Mouse (Mus musculus) myocyte (in vitro differentiated cells): ENCODE data around the gene Rhoh. TPM values are rescaled to one million over a fixed set of nuclear protein-coding genes. Genes with fewer than 3 reads are reported as not detected.

Source experiments
- H3K27me3 ChIP-seq: one replicate; pipeline ENCODE4 v1.6.1; 2011; ENCODE audit not compliant: control insufficient read depth, insufficient read depth, insufficient read length
- H3K36me3 ChIP-seq: one replicate; pipeline ENCODE4 v1.6.1; 2011; ENCODE audit not compliant: control insufficient read depth, insufficient read depth
- H3K4me2 ChIP-seq: one replicate; pipeline ENCODE4 v1.6.1; 2011; ENCODE audit warnings: low read depth, control low read depth
- H3K4me3 ChIP-seq: one replicate; pipeline ENCODE4 v1.5.1; 2011; ENCODE audit warnings: mild to moderate bottlenecking, control low read depth, moderate library complexity
- H3K79me2 ChIP-seq: one replicate; pipeline ENCODE4 v1.6.1; 2011; ENCODE audit not compliant: control insufficient read depth, insufficient read depth
- H3ac ChIP-seq: one replicate; pipeline ENCODE4 v1.6.1; 2011; ENCODE audit not compliant: control insufficient read depth, insufficient read length
- CEBPB ChIP-seq: IDR thresholded peaks from 2 replicates; pipeline ENCODE4 v1.6.1; 2011; ENCODE audit warnings: mild to moderate bottlenecking, moderate library complexity; ENCODE audit not compliant: poor library complexity, insufficient read depth, severe bottlenecking
- E2F4 ChIP-seq: IDR thresholded peaks from one replicate; pipeline ENCODE4 v1.6.1; 2011; ENCODE audit warnings: mild to moderate bottlenecking, control low read depth, moderate library complexity; ENCODE audit not compliant: insufficient read depth
- MAX ChIP-seq: IDR thresholded peaks from one replicate; pipeline ENCODE4 v1.6.1; 2011; ENCODE audit warnings: low read depth, mild to moderate bottlenecking, control low read depth
- MYOD1 ChIP-seq, 3 experiments: IDR thresholded peaks; one replicate each; pipeline ENCODE4 v1.6.1; 2011; ENCODE audit warnings: control low read depth in 2 of 3, low read depth in 2 of 3, mild to moderate bottlenecking in 2 of 3, moderate library complexity in 1 of 3; ENCODE audit not compliant: insufficient read length in 2 of 3, control insufficient read depth in 1 of 3
- MYOG ChIP-seq, 3 experiments: IDR thresholded peaks; one replicate each; pipeline ENCODE4 v1.6.1; 2011; ENCODE audit warnings: control low read depth in 2 of 3, low read depth in 2 of 3, mild to moderate bottlenecking in 2 of 3; ENCODE audit not compliant: insufficient read length in 2 of 3, control insufficient read depth in 1 of 3, insufficient read depth in 1 of 3
- POLR2A ChIP-seq: IDR thresholded peaks from one replicate; pipeline ENCODE4 v1.6.1; 2011; ENCODE audit warnings: low read depth, mild to moderate bottlenecking, control low read depth, moderate library complexity; ENCODE audit not compliant: insufficient read length
- POLR2AphosphoS2 ChIP-seq: IDR thresholded peaks from one replicate; pipeline ENCODE4 v1.6.1; 2011; ENCODE audit warnings: low read depth, control low read depth; ENCODE audit not compliant: insufficient read length
- REST ChIP-seq: IDR thresholded peaks from one replicate; pipeline ENCODE4 v1.6.1; 2011; ENCODE audit warnings: mild to moderate bottlenecking, control low read depth, moderate library complexity; ENCODE audit not compliant: insufficient read depth, insufficient read length
- SRF ChIP-seq: IDR thresholded peaks from one replicate; pipeline ENCODE4 v1.6.1; 2011; ENCODE audit warnings: low read depth; ENCODE audit not compliant: control insufficient read depth, insufficient read length
- TCF12 ChIP-seq: IDR thresholded peaks from one replicate; pipeline ENCODE4 v1.6.1; 2011; ENCODE audit warnings: mild to moderate bottlenecking, control low read depth; ENCODE audit not compliant: poor library complexity, insufficient read depth, severe bottlenecking
- TCF3 ChIP-seq: IDR thresholded peaks from one replicate; pipeline ENCODE4 v1.6.1; 2011; ENCODE audit warnings: low read depth, control low read depth; ENCODE audit not compliant: insufficient read length
- USF1 ChIP-seq: IDR thresholded peaks from one replicate; pipeline ENCODE4 v1.6.1; 2011; ENCODE audit warnings: low read depth, mild to moderate bottlenecking, control low read depth, moderate library complexity
- polyA plus RNA-seq: library from polyadenylated mRNA; unstranded; fragments of >200 nt; fragmentation: generic; extraction: Trizol; gene quantifications from one replicate; pipeline ENCODE4 v1.2.1, GENCODE M21; 2012; ENCODE audit warnings: missing spikeins

Gene Rhoh
- polyA plus RNA-seq, 1 experiment: 0.28 TPM

DNA sequence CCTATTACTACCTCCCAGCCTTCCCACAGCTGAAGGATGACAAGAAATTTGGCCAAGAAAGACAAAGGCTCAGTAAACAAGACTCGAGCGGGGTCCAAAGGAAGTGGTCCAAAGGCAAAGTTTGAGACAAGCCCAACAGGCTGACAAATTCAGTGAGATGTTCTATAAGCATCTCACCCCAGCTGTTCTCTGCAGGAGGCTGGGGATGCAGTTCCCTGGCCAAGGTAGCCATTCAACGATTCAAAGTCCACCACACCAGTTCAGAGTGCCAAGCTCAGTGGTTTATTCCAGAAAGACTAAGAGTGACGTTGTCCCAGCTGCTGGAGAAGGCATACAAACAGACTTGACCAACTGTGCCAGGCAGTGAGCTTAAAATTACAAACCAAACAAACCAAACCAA is 69.2 kb downstream of the Rhoh start:
- no peak overlapping the region for H3ac ChIP-seq
- no peaks in the 10 kb centered on the region for H3K79me2 ChIP-seq
- no peak overlapping the region for H3K4me3 ChIP-seq
- no peak overlapping the region for H3K4me2 ChIP-seq
- TF ChIP-seq POLR2AphosphoS2 (no peak), SRF (no peak), USF1 (no peak), E2F4 (no peak), TCF3 (no peak), CEBPB (no peak), TCF12 (no peak), MAX (no peak), MYOD1 (IDR thresholded peaks at IDR 0.05; ENCODE audit: control insufficient read depth in 1 of 3, insufficient read length in 2 of 3, low read depth in 2 of 3) (no peak)
- H3K36me3 ChIP-seq: no peaks in the 10 kb centered on the region
- peaks cover 5% of the 10 kb centered on the region for H3K27me3 ChIP-seq

DNA sequence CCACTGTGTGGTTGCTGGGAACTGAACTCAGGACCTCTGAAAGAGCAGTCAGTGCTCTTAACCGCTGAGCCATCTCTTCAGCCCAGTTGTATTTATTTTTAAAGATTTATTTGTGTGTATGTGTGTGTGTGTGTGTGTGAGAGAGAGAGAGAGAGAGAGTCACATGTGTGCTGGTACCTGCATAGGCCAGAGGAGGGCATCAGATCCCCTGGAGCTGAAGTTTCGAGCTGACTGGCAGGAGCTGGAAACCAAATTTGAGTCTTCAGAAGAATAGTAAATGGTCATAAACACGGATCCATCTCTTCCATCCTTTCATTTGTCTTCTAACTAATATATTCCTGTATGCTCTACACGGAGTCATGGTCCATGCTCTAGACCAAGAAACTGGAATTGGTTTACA is 72.2 kb downstream of the Rhoh start:
- Histone ChIP-seq H3K27me3 (no peaks in the 10 kb centered on the region), H3K4me2 (no peak overlapping the region), H3K4me3 (no peak overlapping the region), H3ac (no peak overlapping the region), H3K36me3 (no peaks in the 10 kb centered on the region), H3K79me2 (no peaks in the 10 kb centered on the region)
- TF ChIP-seq TCF12 (no peak), POLR2A (no peak), SRF (no peak), USF1 (no peak), TCF3 (no peak), POLR2AphosphoS2 (no peak), MYOD1 (IDR thresholded peaks at IDR 0.05; ENCODE audit: control insufficient read depth in 1 of 3, insufficient read length in 2 of 3, low read depth in 2 of 3) (no peak), E2F4 (no peak), REST (no peak), MAX (no peak), CEBPB (no peak), MYOG (IDR thresholded peaks at IDR 0.05; ENCODE audit: control insufficient read depth in 1 of 3, insufficient read depth in 1 of 3, insufficient read length in 2 of 3, low read depth in 2 of 3) (no peak)

DNA sequence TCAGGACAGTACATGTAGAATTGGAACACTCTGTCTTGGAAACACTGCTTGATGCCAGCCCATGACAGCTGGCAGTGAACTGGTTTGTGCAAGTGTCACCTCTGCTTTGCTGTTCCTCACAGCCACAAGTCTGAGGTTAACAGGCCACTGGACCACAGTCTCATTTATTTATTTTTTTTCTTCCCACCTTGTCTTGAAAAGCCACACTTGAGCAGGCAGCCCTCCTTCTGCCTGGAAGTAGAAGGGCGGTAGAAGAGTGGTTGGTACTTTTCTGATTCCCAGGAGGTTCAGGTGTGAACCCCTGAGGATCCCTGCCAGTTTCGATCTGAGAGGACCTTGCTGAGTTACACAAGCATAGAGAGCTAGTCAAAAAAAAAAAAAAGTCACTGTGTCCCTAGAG is 72.8 kb downstream of the Rhoh start:
- TF ChIP-seq POLR2AphosphoS2 (no peak), TCF12 (no peak), POLR2A (no peak), MYOG (IDR thresholded peaks at IDR 0.05; ENCODE audit: control insufficient read depth in 1 of 3, insufficient read depth in 1 of 3, insufficient read length in 2 of 3, low read depth in 2 of 3) (peak in 1 of 3 experiments; percentile 68), TCF3 (no peak), E2F4 (no peak), MYOD1 (IDR thresholded peaks at IDR 0.05; ENCODE audit: control insufficient read depth in 1 of 3, insufficient read length in 2 of 3, low read depth in 2 of 3) (peak in 1 of 3 experiments; percentile 56), USF1 (no peak), CEBPB (no peak), MAX (no peak), REST (no peak), SRF (no peak)
- Histone ChIP-seq H3K4me2 (no peak overlapping the region), H3ac (no peak overlapping the region), H3K4me3 (no peak overlapping the region), H3K36me3 (no peaks in the 10 kb centered on the region), H3K27me3 (no peaks in the 10 kb centered on the region), H3K79me2 (no peaks in the 10 kb centered on the region)

DNA sequence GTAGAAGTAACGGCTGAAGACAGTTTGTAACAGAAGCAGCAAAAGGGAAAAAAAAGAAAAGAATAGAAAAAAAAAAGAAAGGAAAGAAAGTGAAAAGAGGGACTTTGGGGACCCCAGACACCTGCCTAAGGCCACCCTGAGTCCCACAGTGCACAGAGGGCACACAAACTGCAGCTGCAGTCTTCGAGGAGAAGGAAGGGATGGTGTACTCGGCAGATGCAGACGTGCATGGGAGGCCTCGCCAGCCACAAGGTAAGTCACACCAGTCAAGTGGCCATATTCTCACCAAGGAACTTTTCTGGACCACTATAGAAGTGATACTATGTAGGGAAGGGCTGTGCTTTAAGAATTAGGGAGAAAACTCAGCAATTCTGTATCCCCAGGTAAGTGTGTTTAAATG is 73.8 kb downstream of the Rhoh start, which contains the start of gene Chrna9:
Chrna9 (plus strand) TSS at position 139 of the 400 bp plus-strand sequence.
- H3K27me3 ChIP-seq: no peaks in the 10 kb centered on the region
- TF ChIP-seq USF1 (no peak), TCF12 (no peak), TCF3 (no peak), CEBPB (no peak)
- no peaks in the 10 kb centered on the region for H3K79me2 ChIP-seq
- H3K36me3 ChIP-seq: no peaks in the 10 kb centered on the region
- no peak within 1 kb of the TSS for H3K4me3 ChIP-seq
- H3K4me2 ChIP-seq: no peak within 1 kb of the TSS
- H3ac ChIP-seq: no peak within 1 kb of the TSS

DNA sequence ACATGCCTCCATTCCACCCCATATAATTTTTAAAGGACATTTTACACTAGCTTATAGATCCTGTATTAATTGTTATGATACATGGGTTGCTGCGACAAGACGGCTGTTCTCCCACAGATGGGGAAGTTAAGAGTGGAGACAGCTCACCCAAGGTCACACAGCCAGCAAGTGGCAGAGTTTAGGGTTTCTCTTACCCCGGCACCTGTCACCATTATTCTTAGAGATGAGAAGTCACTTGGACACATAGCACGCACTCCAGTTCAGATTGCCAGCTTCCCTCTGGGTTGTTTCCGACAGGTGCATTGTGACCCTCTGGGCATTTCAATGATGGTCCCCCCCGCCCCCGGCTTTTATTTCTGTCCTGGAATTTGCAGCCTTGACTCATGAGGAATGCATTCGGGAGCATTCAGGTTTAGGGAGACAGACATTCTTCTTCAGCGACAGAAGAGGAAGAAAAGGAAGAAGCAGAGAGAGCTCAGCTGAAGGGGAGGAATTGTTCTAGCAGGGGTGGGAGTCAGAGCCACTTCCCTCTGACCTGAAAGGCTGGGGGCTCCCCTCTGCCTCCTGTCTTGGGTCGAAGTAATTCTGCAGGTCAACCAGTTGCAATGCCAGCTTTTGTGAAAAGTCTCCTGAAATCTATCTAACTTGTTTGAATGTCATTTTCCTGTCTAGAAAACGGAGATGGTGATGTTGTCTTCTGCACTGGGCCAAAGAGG is 76.2 kb downstream of the Rhoh start:
- Histone ChIP-seq H3K27me3 (no peaks in the 10 kb centered on the region), H3K36me3 (no peaks in the 10 kb centered on the region), H3K79me2 (no peaks in the 10 kb centered on the region), H3K4me2 (peak overlapping the region; percentile 67), H3K4me3 (no peak overlapping the region), H3ac (no peak overlapping the region)
- TF ChIP-seq MYOG (IDR thresholded peaks at IDR 0.05; ENCODE audit: control insufficient read depth in 1 of 3, insufficient read depth in 1 of 3, insufficient read length in 2 of 3, low read depth in 2 of 3) (peak; percentile 10 to 84 (median 79)), REST (no peak), MYOD1 (IDR thresholded peaks at IDR 0.05; ENCODE audit: control insufficient read depth in 1 of 3, insufficient read length in 2 of 3, low read depth in 2 of 3) (peak; percentile 37 to 92 (median 80)), TCF3 (peak; percentile 34), TCF12 (peak; percentile 94)
